Comparison of ENCODE assay signal across 21 mouse cellular contexts in genomic region chr2:116704705-116705104, GRCm38 (mm10).
DNase-seq lines count a peak whose midpoint lies in the region; TF ChIP-seq lines count a peak whose summit lies in the region.
"Had no signal": no experiment of that assay in that cellular context is flagged by ENCODE, and none has a peak within 500 bp of the region (broad histone marks: within the 10 kb centered on the region; RNA-seq: fewer than 3 reads in every experiment).

No protein-coding gene starts in this region.

- DNase-seq in 3T3-L1 (ENCODE audit: low read depth, low spot score), result peak; percentile 10
- DNase-seq in Muller cell, postnatal 12 days (ENCODE audit: inconsistent ontology term), result peak; percentile 47
- no peak for DNase-seq in thymus, adult 18-20 months
- DNase-seq in embryo, embryonic 9.5 days (ENCODE audit: extremely low spot score), result no peak
- DNase-seq: adrenal gland, adult 2 months; adrenal gland, postnatal 10 days; adrenal gland, postnatal 25 days; B cell, adult 2 months; cerebellum, adult 11 months; cerebellum, adult 18-20 months; cerebellum, adult 8-10 months; cerebellum, adult 9-11 months; cerebellum, postnatal 14 days; cerebellum, postnatal 36 days; embryo, embryonic 11 days had no signal

- no peak for TF ChIP-seq POLR2A in embryonic fibroblast, embryonic 13.5 days (IDR thresholded peaks at IDR 0.05; ENCODE audit: low read depth, low read length)

- H3K4me1 ChIP-seq in embryonic fibroblast, embryonic 13.5 days (ENCODE audit: control insufficient read depth, insufficient read depth, low read length), result no peaks in the 10 kb centered on the region
- H3K4me1 ChIP-seq: embryonic facial prominence, embryonic 10.5 days; embryonic facial prominence, embryonic 12.5 days; forebrain, embryonic 10.5 days; forebrain, embryonic 12.5 days had no signal

- no peak for TF ChIP-seq CTCF in embryonic fibroblast, embryonic 13.5 days (IDR thresholded peaks at IDR 0.05; ENCODE audit: borderline replicate concordance, insufficient read depth, low read length)

- no peak overlapping the region for H3K4me3 ChIP-seq in embryonic fibroblast, embryonic 13.5 days (ENCODE audit: insufficient read depth, low read length)
- H3K4me3 ChIP-seq: embryonic facial prominence, embryonic 10.5 days; embryonic facial prominence, embryonic 12.5 days; erythroblast, embryonic 14.5 days; forebrain, embryonic 10.5 days; forebrain, embryonic 12.5 days had no signal

- peak overlapping the region; percentile 87; the same call in 1 of the 2 replicates for H3K27ac ChIP-seq in embryonic fibroblast, embryonic 13.5 days (ENCODE audit: insufficient read depth, low read length)
- H3K27ac ChIP-seq: embryonic facial prominence, embryonic 10.5 days; embryonic facial prominence, embryonic 12.5 days; forebrain, embryonic 10.5 days; forebrain, embryonic 12.5 days had no signal

Comparison
In these comparisons a context has a peak if more than half of its experiments do, and no peak if none do; other contexts are left out.
1. DNase-seq: peak in 3T3-L1 (single experiment) and Muller cell, postnatal 12 days (single experiment); none in thymus, adult 18-20 months (0 of 2) and embryo, embryonic 9.5 days (single experiment).